24 mouse cellular contexts compared by ENCODE assay signal in the genomic region with DNA sequence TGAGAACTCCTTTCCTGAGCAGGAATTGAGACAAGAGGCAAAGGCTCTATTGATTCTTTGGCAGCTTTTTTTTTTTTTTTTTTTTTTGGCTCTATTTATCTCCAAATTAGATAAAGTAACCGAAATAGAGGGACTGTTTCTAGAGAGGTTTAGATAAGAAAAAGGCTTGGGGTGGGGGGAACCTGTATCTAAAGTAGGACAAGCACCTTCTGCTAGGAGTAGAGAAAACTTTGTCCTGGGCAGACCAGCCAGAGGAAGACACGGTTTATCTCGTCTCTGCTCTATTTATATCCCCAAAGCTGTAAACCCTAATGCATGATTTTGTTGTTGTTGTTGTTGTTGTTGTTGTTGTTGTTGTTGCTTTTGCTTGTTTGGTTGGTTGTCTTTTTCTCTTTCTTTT.
DNase-seq lines count a peak whose midpoint lies in the region; ATAC-seq and TF ChIP-seq lines count a peak whose summit lies in the region.
"Had no signal": no experiment of that assay in that cellular context is flagged by ENCODE, and none has a peak within 500 bp of the region (broad histone marks: within the 10 kb centered on the region; RNA-seq: fewer than 3 reads in every experiment).

No protein-coding gene starts in this region.

- no peak for TF ChIP-seq EP300 in liver, postnatal 0 days (IDR thresholded peaks at IDR 0.05; ENCODE audit: low read depth)
- no peak for TF ChIP-seq EP300 in liver, embryonic 14.5 days (IDR thresholded peaks at IDR 0.05; ENCODE audit: low read depth)

- H3K4me2 ChIP-seq in liver, embryonic 11.5 days = no peak overlapping the region
- no peak overlapping the region for H3K4me2 ChIP-seq in liver, postnatal 0 days (ENCODE audit: low read depth, low read length)
- H3K4me2 ChIP-seq in liver, embryonic 14.5 days (ENCODE audit: low read depth) = no peak overlapping the region
- H3K4me2 ChIP-seq: embryonic facial prominence, embryonic 13.5 days; embryonic facial prominence, embryonic 15.5 days; forebrain, embryonic 12.5 days had no signal

- 39% methylated on average over 3 of the region's 3 CpGs for WGBS in liver, embryonic 11.5 days
- 48% methylated on average over 3 of the region's 3 CpGs for WGBS in liver, postnatal 0 days (ENCODE audit: insufficient replicate concordance)
- WGBS in liver, embryonic 14.5 days (ENCODE audit: insufficient replicate concordance) = 20% methylated on average over 3 of the region's 3 CpGs

- H3K4me3 ChIP-seq in liver, embryonic 11.5 days (ENCODE audit: low read depth, low read length) = no peak overlapping the region
- H3K4me3 ChIP-seq in liver, postnatal 0 days (ENCODE audit: low read depth, low read length) = no peak overlapping the region
- no peak overlapping the region for H3K4me3 ChIP-seq in liver, embryonic 14.5 days (ENCODE audit: insufficient read depth in 1 of 2, low read depth in 2 of 2, low read length in 2 of 2)
- H3K4me3 ChIP-seq: embryonic facial prominence, embryonic 13.5 days; embryonic facial prominence, embryonic 15.5 days; erythroblast, embryonic 14.5 days; forebrain, embryonic 10.5 days; forebrain, embryonic 12.5 days had no signal

- no peaks in the 10 kb centered on the region for H3K27me3 ChIP-seq in liver, embryonic 11.5 days (replicated peaks; ENCODE audit: control insufficient read depth, insufficient read depth, low read length)
- no peaks in the 10 kb centered on the region for H3K27me3 ChIP-seq in liver, postnatal 0 days (ENCODE audit: insufficient read depth, low read length)
- H3K27me3 ChIP-seq in liver, embryonic 14.5 days (ENCODE audit: control insufficient read depth, insufficient read depth, low read length) = no peaks in the 10 kb centered on the region
- H3K27me3 ChIP-seq: embryonic facial prominence, embryonic 13.5 days; embryonic facial prominence, embryonic 15.5 days; forebrain, embryonic 12.5 days had no signal

- H3K36me3 ChIP-seq in liver, embryonic 11.5 days (ENCODE audit: control insufficient read depth, insufficient read depth, low read length) = no peaks in the 10 kb centered on the region
- no peaks in the 10 kb centered on the region for H3K36me3 ChIP-seq in liver, postnatal 0 days (replicated peaks; ENCODE audit: insufficient read depth, low read length)
- H3K36me3 ChIP-seq in liver, embryonic 14.5 days (replicated peaks; ENCODE audit: control insufficient read depth, insufficient read depth, low read depth) = no peaks in the 10 kb centered on the region
- H3K36me3 ChIP-seq: embryonic facial prominence, embryonic 13.5 days; embryonic facial prominence, embryonic 15.5 days; forebrain, embryonic 10.5 days; forebrain, embryonic 12.5 days had no signal

- no peak for TF ChIP-seq CTCF in liver, postnatal 0 days (IDR thresholded peaks at IDR 0.05; ENCODE audit: low read depth)
- TF ChIP-seq CTCF in liver, embryonic 14.5 days (IDR thresholded peaks at IDR 0.05; ENCODE audit: low read depth) = no peak

- peaks cover 2% of the 10 kb centered on the region; the same call in 1 of the 2 replicates for H3K4me1 ChIP-seq in liver, embryonic 11.5 days (replicated peaks; ENCODE audit: control insufficient read depth, insufficient read depth, low read length)
- H3K4me1 ChIP-seq in liver, postnatal 0 days (ENCODE audit: insufficient read depth) = no peaks in the 10 kb centered on the region; the same call in 1 of the 2 replicates
- H3K4me1 ChIP-seq in liver, embryonic 14.5 days (replicated peaks; ENCODE audit: control insufficient read depth in 2 of 2, insufficient read depth in 2 of 2, low read length in 1 of 2) = peaks cover 0 to 3% of the 10 kb centered on the region in 2 experiments; a peak in 2 of 4 replicates
- H3K4me1 ChIP-seq: embryonic facial prominence, embryonic 13.5 days; embryonic facial prominence, embryonic 15.5 days; forebrain, embryonic 10.5 days; forebrain, embryonic 12.5 days had no signal

- DNase-seq in liver, embryonic 11.5 days (ENCODE audit: low spot score) = no peak
- DNase-seq in liver, postnatal 0 days = no peak
- DNase-seq in liver, embryonic 14.5 days (ENCODE audit: low read depth in 3 of 3, low spot score in 3 of 3) = no peak
- DNase-seq in liver = no peak
- no peak for DNase-seq in heart, postnatal 4 days
- DNase-seq: adrenal gland, adult 2 months; adrenal gland, postnatal 10 days; adrenal gland, postnatal 25 days; B cell, adult 2 months; cerebellum, adult 11 months; cerebellum, adult 18-20 months; cerebellum, adult 8-10 months; cerebellum, adult 9-11 months; cerebellum, postnatal 14 days; cerebellum, postnatal 36 days; embryo, embryonic 11 days had no signal

- peak; percentile 63 for ATAC-seq in liver, embryonic 11.5 days (replicated peaks; ENCODE audit: low FRiP score)
- no peak for ATAC-seq in liver, postnatal 0 days
- peak; percentile 28; the same call in 1 of the 2 replicates for ATAC-seq in liver, embryonic 14.5 days (ENCODE audit: insufficient read depth)
- ATAC-seq in megakaryocyte-erythroid progenitor cell, adult 5-6 weeks (replicated peaks; ENCODE audit: low FRiP score, low TSS enrichment, poor library complexity, severe bottlenecking) = peak; percentile 87
- ATAC-seq: forebrain, embryonic 14.5 days; forebrain, embryonic 16.5 days had no signal

- H3K27ac ChIP-seq in liver, embryonic 11.5 days (ENCODE audit: low read depth, low read length) = no peak overlapping the region
- no peak overlapping the region for H3K27ac ChIP-seq in liver, postnatal 0 days (ENCODE audit: low read depth)
- H3K27ac ChIP-seq in liver, embryonic 14.5 days = no peak overlapping the region
- H3K27ac ChIP-seq: embryonic facial prominence, embryonic 13.5 days; embryonic facial prominence, embryonic 15.5 days; forebrain, embryonic 10.5 days; forebrain, embryonic 12.5 days had no signal

- H3K9me3 ChIP-seq in liver, embryonic 11.5 days (ENCODE audit: control insufficient read depth, low read length) = no peaks in the 10 kb centered on the region
- no peaks in the 10 kb centered on the region for H3K9me3 ChIP-seq in liver, postnatal 0 days (ENCODE audit: low read length)
- no peaks in the 10 kb centered on the region for H3K9me3 ChIP-seq in liver, embryonic 14.5 days (ENCODE audit: control insufficient read depth, low read length)
- H3K9me3 ChIP-seq: embryonic facial prominence, embryonic 13.5 days; embryonic facial prominence, embryonic 15.5 days; forebrain, embryonic 10.5 days; forebrain, embryonic 12.5 days had no signal

- no peak overlapping the region for H3K9ac ChIP-seq in liver, embryonic 11.5 days (ENCODE audit: low read depth, low read length)
- no peak overlapping the region for H3K9ac ChIP-seq in liver, postnatal 0 days (replicated peaks)
- H3K9ac ChIP-seq in liver, embryonic 14.5 days (replicated peaks) = no peak overlapping the region
- H3K9ac ChIP-seq: embryonic facial prominence, embryonic 13.5 days; embryonic facial prominence, embryonic 15.5 days; forebrain, embryonic 12.5 days had no signal
